Mouse (Mus musculus) neural tube, embryonic 15.5 days (tissue): ENCODE measurements around the gene Agtr1a. TPM values are rescaled to one million over a fixed set of nuclear protein-coding genes. Genes with fewer than 3 reads are reported as not detected.

Source experiments
- ATAC-seq: fragments of 200-750 bp; cut with Nextera tagmentation; 2 replicates; pipeline ENCODE4 v1.8.0; 2017; ENCODE audit warnings: mild to moderate bottlenecking, moderate TSS enrichment, moderate library complexity; ENCODE audit not compliant: low FRiP score
- H3K27ac ChIP-seq: fragments of 300-500 bp; sonication (generic); replicated peaks from 2 replicates; pipeline ENCODE4 v1.5.1; 2015; ENCODE audit warnings: mild to moderate bottlenecking, inconsistent platforms
- H3K27me3 ChIP-seq: fragments of 300-500 bp; sonication (generic); replicated peaks from 2 replicates; pipeline ENCODE4 v1.6.1; 2015; ENCODE audit warnings: inconsistent platforms
- H3K36me3 ChIP-seq: fragments of 300-500 bp; sonication (generic); 2 replicates; pipeline ENCODE4 v1.6.1; 2015; ENCODE audit warnings: inconsistent platforms
- H3K4me1 ChIP-seq: fragments of 300-500 bp; sonication (generic); 2 replicates; pipeline ENCODE4 v1.6.1; 2015; ENCODE audit warnings: inconsistent platforms
- H3K4me2 ChIP-seq: fragments of 300-500 bp; sonication (generic); 2 replicates; pipeline ENCODE4 v1.6.1; 2015; ENCODE audit warnings: inconsistent platforms, mild to moderate bottlenecking, moderate library complexity
- H3K4me3 ChIP-seq: fragments of 300-500 bp; sonication (generic); replicated peaks from 2 replicates; pipeline ENCODE4 v1.5.1; 2015; ENCODE audit warnings: mild to moderate bottlenecking, inconsistent platforms
- H3K9ac ChIP-seq: fragments of 300-500 bp; sonication (generic); replicated peaks from 2 replicates; pipeline ENCODE4 v1.6.1; 2015; ENCODE audit warnings: mild to moderate bottlenecking, inconsistent platforms
- H3K9me3 ChIP-seq: fragments of 300-500 bp; sonication (generic); replicated peaks from 2 replicates; pipeline ENCODE4 v1.6.1; 2016; ENCODE audit warnings: inconsistent platforms
- WGBS: fragments of 180-500 bp; shearing (Covaris S2); methylation state at CpG from one replicate; pipeline ENCODE4 v1.1.7; 2015; ENCODE audit warnings: mixed read lengths; 5-methylcytosine and 5-hydroxymethylcytosine counted together
- polyA plus RNA-seq: library from polyadenylated mRNA; unstranded; fragments of >200 nt; fragmentation: Nextera tagmentation; extraction: Ambion mirVana; gene quantifications from 2 replicates; pipeline ENCODE4 v1.2.1, GENCODE M21; 2015

Agtr1a gene
- polyA plus RNA-seq, 1 experiment from 2014 or later: 1.8 TPM

GRCm38 (mm10) chr13:30364097-30364625, 27.9 kb downstream of the Agtr1a start:
- H3K9ac ChIP-seq: no peak overlapping the region
- WGBS: 80% methylated on average over 11 of the region's 11 CpGs
- H3K9me3 ChIP-seq: no peaks in the 10 kb centered on the region
- H3K27ac ChIP-seq: no peak overlapping the region
- no peak for ATAC-seq
- no peaks in the 10 kb centered on the region for H3K4me1 ChIP-seq
- H3K4me3 ChIP-seq: no peak overlapping the region
- no peak overlapping the region for H3K4me2 ChIP-seq
- no peaks in the 10 kb centered on the region for H3K36me3 ChIP-seq
- no peaks in the 10 kb centered on the region for H3K27me3 ChIP-seq

- ATAC-seq: no peak
- H3K4me2 ChIP-seq: no peak overlapping the region
- 90% methylated on average over 9 of the region's 9 CpGs for WGBS
- H3K36me3 ChIP-seq: no peaks in the 10 kb centered on the region
- H3K27me3 ChIP-seq: no peaks in the 10 kb centered on the region
- no peaks in the 10 kb centered on the region for H3K9me3 ChIP-seq
- H3K4me1 ChIP-seq: no peaks in the 10 kb centered on the region
- H3K27ac ChIP-seq: no peak overlapping the region
- no peak overlapping the region for H3K9ac ChIP-seq
- no peak overlapping the region for H3K4me3 ChIP-seq
Observed at GRCm38 (mm10) chr13:30364780-30365179, 28.5 kb downstream of the Agtr1a start.

- Histone ChIP-seq H3K4me1 (no peaks in the 10 kb centered on the region), H3K4me3 (no peak overlapping the region), H3K27me3 (no peaks in the 10 kb centered on the region), H3K9ac (no peak overlapping the region), H3K4me2 (no peak overlapping the region), H3K36me3 (no peaks in the 10 kb centered on the region), H3K27ac (no peak overlapping the region), H3K9me3 (no peaks in the 10 kb centered on the region)
- no peak for ATAC-seq
- WGBS: 89% methylated on average over 2 of the region's 2 CpGs
Observed at GRCm38 (mm10) chr13:30365378-30365777, 29.1 kb downstream of the Agtr1a start.

GRCm38 (mm10) chr13:30368116-30368515, 31.9 kb downstream of the Agtr1a start:
- H3K4me2 ChIP-seq: no peak overlapping the region
- H3K27ac ChIP-seq: no peak overlapping the region
- H3K4me1 ChIP-seq: no peaks in the 10 kb centered on the region
- 48% methylated on average over 8 of the region's 8 CpGs for WGBS
- H3K9me3 ChIP-seq: no peaks in the 10 kb centered on the region
- ATAC-seq: no peak
- no peaks in the 10 kb centered on the region for H3K27me3 ChIP-seq
- no peaks in the 10 kb centered on the region for H3K36me3 ChIP-seq
- no peak overlapping the region for H3K9ac ChIP-seq
- H3K4me3 ChIP-seq: no peak overlapping the region

GRCm38 (mm10) chr13:30368746-30369145, 32.5 kb downstream of the Agtr1a start:
- no peak for ATAC-seq
- no peak overlapping the region for H3K4me2 ChIP-seq
- WGBS: 40% methylated on average over 2 of the region's 2 CpGs
- H3K4me3 ChIP-seq: no peak overlapping the region
- no peak overlapping the region for H3K27ac ChIP-seq
- H3K27me3 ChIP-seq: no peaks in the 10 kb centered on the region
- H3K4me1 ChIP-seq: no peaks in the 10 kb centered on the region
- no peaks in the 10 kb centered on the region for H3K9me3 ChIP-seq
- H3K36me3 ChIP-seq: no peaks in the 10 kb centered on the region
- H3K9ac ChIP-seq: no peak overlapping the region

- Histone ChIP-seq H3K27me3 (no peaks in the 10 kb centered on the region), H3K27ac (no peak overlapping the region), H3K9me3 (no peaks in the 10 kb centered on the region), H3K36me3 (no peaks in the 10 kb centered on the region), H3K4me2 (no peak overlapping the region), H3K4me1 (no peaks in the 10 kb centered on the region), H3K9ac (no peak overlapping the region), H3K4me3 (no peak overlapping the region)
- ATAC-seq: no peak
- 92% methylated on average over 5 of the region's 5 CpGs for WGBS
Observed at GRCm38 (mm10) chr13:30378868-30379267, 42.6 kb downstream of the Agtr1a start.

GRCm38 (mm10) chr13:30385183-30385582, 48.9 kb downstream of the Agtr1a start:
- H3K4me3 ChIP-seq: no peak overlapping the region
- no peak overlapping the region for H3K27ac ChIP-seq

GRCm38 (mm10) chr13:30394123-30394522, 57.9 kb downstream of the Agtr1a start:
- Histone ChIP-seq H3K4me2 (no peak overlapping the region), H3K27ac (no peak overlapping the region), H3K4me1 (no peaks in the 10 kb centered on the region), H3K9me3 (no peaks in the 10 kb centered on the region), H3K9ac (no peak overlapping the region), H3K27me3 (no peaks in the 10 kb centered on the region), H3K36me3 (no peaks in the 10 kb centered on the region), H3K4me3 (no peak overlapping the region)
- ATAC-seq: no peak

More at GRCm38 (mm10) chr13:30385183-30385582, 48.9 kb downstream of the Agtr1a start:
- 94% methylated on average over 6 of the region's 6 CpGs for WGBS
- ATAC-seq: no peak
- no peaks in the 10 kb centered on the region for H3K4me1 ChIP-seq
- no peak overlapping the region for H3K9ac ChIP-seq
- H3K27me3 ChIP-seq: no peaks in the 10 kb centered on the region
- no peaks in the 10 kb centered on the region for H3K9me3 ChIP-seq
- no peak overlapping the region for H3K4me2 ChIP-seq
- H3K36me3 ChIP-seq: no peaks in the 10 kb centered on the region

- 76% methylated on average over 3 of the region's 3 CpGs for WGBS
- H3K9ac ChIP-seq: no peak overlapping the region
- no peak overlapping the region for H3K27ac ChIP-seq
- no peaks in the 10 kb centered on the region for H3K9me3 ChIP-seq
- no peaks in the 10 kb centered on the region for H3K27me3 ChIP-seq
- no peaks in the 10 kb centered on the region for H3K36me3 ChIP-seq
- H3K4me1 ChIP-seq: no peaks in the 10 kb centered on the region
- no peak overlapping the region for H3K4me3 ChIP-seq
- no peak overlapping the region for H3K4me2 ChIP-seq
- ATAC-seq: no peak
Observed at GRCm38 (mm10) chr13:30396431-30396830, 60.2 kb downstream of the Agtr1a start.

GRCm38 (mm10) chr13:30398852-30399251, 62.6 kb downstream of the Agtr1a start:
- H3K36me3 ChIP-seq: no peaks in the 10 kb centered on the region
- no peaks in the 10 kb centered on the region for H3K27me3 ChIP-seq
- no peak overlapping the region for H3K4me3 ChIP-seq
- no peaks in the 10 kb centered on the region for H3K9me3 ChIP-seq
- no peaks in the 10 kb centered on the region for H3K4me1 ChIP-seq
- H3K4me2 ChIP-seq: no peak overlapping the region
- ATAC-seq: no peak
- 94% methylated on average over 3 of the region's 3 CpGs for WGBS
- no peak overlapping the region for H3K9ac ChIP-seq
- H3K27ac ChIP-seq: no peak overlapping the region

- no peak for ATAC-seq
- Histone ChIP-seq H3K4me3 (no peak overlapping the region), H3K4me1 (no peaks in the 10 kb centered on the region), H3K9me3 (no peaks in the 10 kb centered on the region), H3K36me3 (no peaks in the 10 kb centered on the region), H3K27ac (no peak overlapping the region), H3K9ac (no peak overlapping the region), H3K4me2 (no peak overlapping the region), H3K27me3 (no peaks in the 10 kb centered on the region)
- 36% methylated on average over 8 of the region's 8 CpGs for WGBS
Observed at GRCm38 (mm10) chr13:30400621-30401020, 64.4 kb downstream of the Agtr1a start.

- WGBS: 60% methylated on average over 3 of the region's 3 CpGs
- H3K27me3 ChIP-seq: no peaks in the 10 kb centered on the region
- no peak for ATAC-seq
- H3K27ac ChIP-seq: no peak overlapping the region
- H3K4me3 ChIP-seq: no peak overlapping the region
- H3K9ac ChIP-seq: no peak overlapping the region
- H3K4me1 ChIP-seq: no peaks in the 10 kb centered on the region
- H3K36me3 ChIP-seq: no peaks in the 10 kb centered on the region
- H3K4me2 ChIP-seq: no peak overlapping the region
- 0 out of 2 replicates have a peak, but pooled peaks cover 2% of the 10 kb centered on the region for H3K9me3 ChIP-seq
Observed at GRCm38 (mm10) chr13:30403874-30404273, 67.6 kb downstream of the Agtr1a start.

- Histone ChIP-seq H3K27ac (no peak overlapping the region), H3K4me2 (no peak overlapping the region), H3K27me3 (no peaks in the 10 kb centered on the region), H3K9me3 (no peaks in the 10 kb centered on the region), H3K4me1 (no peaks in the 10 kb centered on the region), H3K9ac (no peak overlapping the region), H3K36me3 (no peaks in the 10 kb centered on the region), H3K4me3 (no peak overlapping the region)
- ATAC-seq: no peak
- 82% methylated on average over 5 of the region's 5 CpGs for WGBS
Observed at GRCm38 (mm10) chr13:30418611-30419010, 82.4 kb downstream of the Agtr1a start.
